Mouse (Mus musculus) embryonic fibroblast, embryonic 13.5 days (primary cell): ENCODE results near the gene Ncoa1. TPM values are rescaled to one million over a fixed set of nuclear protein-coding genes. Genes with fewer than 3 reads are reported as not detected.

Experiments
- H3K27ac ChIP-seq: 2 replicates; pipeline ENCODE4 v1.5.1; 2012; ENCODE audit warnings: low read length, control low read depth, inconsistent platforms; ENCODE audit not compliant: insufficient read depth
- H3K4me1 ChIP-seq: 2 replicates; pipeline ENCODE4 v1.6.1; 2011; ENCODE audit warnings: low read length; ENCODE audit not compliant: control insufficient read depth, insufficient read depth
- H3K4me3 ChIP-seq: 2 replicates; pipeline ENCODE4 v1.5.1; 2011; ENCODE audit warnings: mild to moderate bottlenecking, control low read depth, low read length; ENCODE audit not compliant: insufficient read depth
- CTCF ChIP-seq: IDR thresholded peaks from 2 replicates; pipeline ENCODE4 v1.5.1; 2011; ENCODE audit warnings: mild to moderate bottlenecking, control low read depth, low read length, moderate library complexity, borderline replicate concordance; ENCODE audit not compliant: insufficient read depth
- POLR2A ChIP-seq: IDR thresholded peaks from 2 replicates; pipeline ENCODE4 v1.6.1; 2011; ENCODE audit warnings: low read depth, mild to moderate bottlenecking, control low read depth, low read length, moderate library complexity
- polyA plus RNA-seq: library from polyadenylated mRNA; stranded (reverse); fragments of >200 nt; gene quantifications from 2 replicates; pipeline ENCODE4 v1.2.4, GENCODE M21; 2011; ENCODE audit warnings: low read depth; ENCODE audit not compliant: missing spikeins, insufficient read length

The Ncoa1 gene
- polyA plus RNA-seq, 1 experiment, result 24.6 TPM

- no peak overlapping the region for H3K27ac ChIP-seq
- TF ChIP-seq CTCF, result no peak
- TF ChIP-seq POLR2A, result no peak
- H3K4me1 ChIP-seq, result no peaks in the 10 kb centered on the region
- no peak overlapping the region for H3K4me3 ChIP-seq
These were observed 181.1 kb downstream of the Ncoa1 start for GRCm38 (mm10) chr12:4295881-4296280.

- H3K4me1 ChIP-seq, result no peaks in the 10 kb centered on the region
- H3K27ac ChIP-seq, result no peak overlapping the region
- TF ChIP-seq POLR2A, result no peak
- no peak for TF ChIP-seq CTCF
- no peak overlapping the region for H3K4me3 ChIP-seq
These were observed 181.7 kb downstream of the Ncoa1 start for GRCm38 (mm10) chr12:4295281-4295680.

- Histone ChIP-seq H3K27ac (no peak overlapping the region), H3K4me1 (no peaks in the 10 kb centered on the region), H3K4me3 (no peak overlapping the region)
- TF ChIP-seq POLR2A (no peak), CTCF (no peak)
These were observed 183.2 kb downstream of the Ncoa1 start for GRCm38 (mm10) chr12:4293813-4294212.

GRCm38 (mm10) chr12:4285186-4285585 is 191.8 kb downstream of the Ncoa1 start:
- H3K4me3 ChIP-seq, result no peak overlapping the region
- no peak overlapping the region for H3K27ac ChIP-seq
- H3K4me1 ChIP-seq, result no peaks in the 10 kb centered on the region
- TF ChIP-seq CTCF (no peak), POLR2A (no peak)

GRCm38 (mm10) chr12:4279878-4280277 is 197.1 kb downstream of the Ncoa1 start:
- TF ChIP-seq CTCF (no peak), POLR2A (no peak)
- no peaks in the 10 kb centered on the region for H3K4me1 ChIP-seq
- no peak overlapping the region for H3K4me3 ChIP-seq
- no peak overlapping the region for H3K27ac ChIP-seq

GRCm38 (mm10) chr12:4278978-4279755 is 197.8 kb downstream of the Ncoa1 start:
- no peak overlapping the region for H3K27ac ChIP-seq
- no peaks in the 10 kb centered on the region for H3K4me1 ChIP-seq
- TF ChIP-seq CTCF, result no peak
- TF ChIP-seq POLR2A, result no peak
- no peak overlapping the region for H3K4me3 ChIP-seq

- TF ChIP-seq CTCF (no peak), POLR2A (no peak)
- H3K4me1 ChIP-seq, result no peaks in the 10 kb centered on the region
- H3K27ac ChIP-seq, result no peak overlapping the region
These were observed 205.9 kb downstream of the Ncoa1 start for GRCm38 (mm10) chr12:4271078-4271477.

GRCm38 (mm10) chr12:4267765-4268164 is 209.2 kb downstream of the Ncoa1 start:
- H3K4me1 ChIP-seq, result no peaks in the 10 kb centered on the region
- H3K4me3 ChIP-seq, result no peak overlapping the region
- no peak overlapping the region for H3K27ac ChIP-seq
- TF ChIP-seq POLR2A (no peak), CTCF (no peak)

More at GRCm38 (mm10) chr12:4271078-4271477, 205.9 kb downstream of the Ncoa1 start:
- no peak overlapping the region for H3K4me3 ChIP-seq

GRCm38 (mm10) chr12:4252742-4253655 is 224.0 kb downstream of the Ncoa1 start:
- Histone ChIP-seq H3K4me1 (no peaks in the 10 kb centered on the region), H3K4me3 (no peak overlapping the region), H3K27ac (no peak overlapping the region)
- no peak for TF ChIP-seq POLR2A
- no peak for TF ChIP-seq CTCF
